Mouse (Mus musculus) small intestine, adult 2 months (tissue): ENCODE data around the gene Opa3.

Experiments
- CTCF ChIP-seq: fragments of 200-500 bp; IDR thresholded peaks from 2 replicates; pipeline ENCODE4 v1.5.1; 2012; ENCODE audit warnings: low read depth, mild to moderate bottlenecking, control low read depth, inconsistent platforms, low read length, moderate library complexity, mixed read lengths; ENCODE audit not compliant: insufficient replicate concordance, insufficient read length; ENCODE audit errors: extremely low read depth
- POLR2A ChIP-seq: fragments of 200-500 bp; IDR thresholded peaks from 2 replicates; pipeline ENCODE4 v1.6.1; 2012; ENCODE audit warnings: low read depth, mild to moderate bottlenecking, control low read depth, inconsistent platforms, low read length, moderate library complexity

GRCm38 (mm10) chr7:19295503-19296185 is 67.5 kb downstream of the Opa3 start:
- TF ChIP-seq CTCF (peak; percentile 99), POLR2A (no peak)
